Mouse (Mus musculus) layer of hippocampus, adult 11-12 months (tissue): Measurements from ENCODE around the gene Tsga13.

Experiments used
- DNase-seq: peaks from one replicate; pipeline ENCODE4 v3.0.0; 2022; ENCODE audit warnings: low spot score

The Tsga13 gene

GRCm38 (mm10) chr6:30865031-30865678, 50.2 kb downstream of the Tsga13 start:
- no peak for DNase-seq

GRCm38 (mm10) chr6:30855956-30856355, 59.4 kb downstream of the Tsga13 start:
- no peak for DNase-seq

- DNase-seq = no peak
Observed at GRCm38 (mm10) chr6:30855205-30855604, 60.2 kb downstream of the Tsga13 start.

- no peak for DNase-seq
Observed at GRCm38 (mm10) chr6:30849818-30850217, 65.6 kb downstream of the Tsga13 start.
